Mouse (Mus musculus) midbrain, postnatal 0 days (tissue): ENCODE results near the gene Adnp. TPM values are rescaled to one million over a fixed set of nuclear protein-coding genes. Genes with fewer than 3 reads are reported as not detected.

Source experiments
- ATAC-seq: fragments of 200-750 bp; cut with Nextera tagmentation; 2 replicates; pipeline ENCODE4 v1.8.0; 2017; ENCODE audit warnings: moderate number of reproducible peaks, mild to moderate bottlenecking, moderate TSS enrichment, moderate library complexity; ENCODE audit not compliant: low FRiP score
- DNase-seq: peaks from one replicate; pipeline ENCODE4 v3.0.0-alpha.2; 2015; ENCODE audit warnings: low spot score
- H3K27ac ChIP-seq: fragments of 300-500 bp; sonication (generic); 2 replicates; pipeline ENCODE4 v1.5.1; 2014; ENCODE audit warnings: low read depth, mild to moderate bottlenecking, low read length, mixed read lengths
- H3K27me3 ChIP-seq: fragments of 300-500 bp; sonication (generic); 2 replicates; pipeline ENCODE4 v1.6.1; 2014; ENCODE audit warnings: low read length, control low read depth, mixed read lengths; ENCODE audit not compliant: insufficient read depth
- H3K36me3 ChIP-seq: fragments of 300-500 bp; sonication (generic); 2 replicates; pipeline ENCODE4 v1.6.1; 2014; ENCODE audit warnings: low read length, control low read depth, mixed read lengths; ENCODE audit not compliant: insufficient read depth
- H3K4me1 ChIP-seq: fragments of 300-500 bp; sonication (generic); 2 replicates; pipeline ENCODE4 v1.6.1; 2014; ENCODE audit warnings: mild to moderate bottlenecking, control low read depth, antibody characterized with exemption, low read length, mixed read lengths; ENCODE audit not compliant: insufficient read depth
- H3K4me2 ChIP-seq: fragments of 300-500 bp; sonication (generic); 2 replicates; pipeline ENCODE4 v1.6.1; 2014; ENCODE audit warnings: low read depth, mild to moderate bottlenecking, low read length, mixed read lengths; ENCODE audit not compliant: poor library complexity, severe bottlenecking
- H3K4me3 ChIP-seq: fragments of 300-500 bp; sonication (generic); 2 replicates; pipeline ENCODE4 v1.5.1; 2014; ENCODE audit warnings: low read depth, mild to moderate bottlenecking, low read length, moderate library complexity
- H3K9ac ChIP-seq: fragments of 300-500 bp; sonication (generic); replicated peaks from 2 replicates; pipeline ENCODE4 v1.6.1; 2014; ENCODE audit warnings: mild to moderate bottlenecking, low read length, moderate library complexity, mixed read lengths; ENCODE audit not compliant: poor library complexity, severe bottlenecking
- H3K9me3 ChIP-seq: fragments of 300-500 bp; sonication (generic); 2 replicates; pipeline ENCODE4 v1.6.1; 2016; ENCODE audit warnings: low read length, control low read depth
- CTCF ChIP-seq: IDR thresholded peaks from 2 replicates; pipeline ENCODE4 v1.5.1; 2016; ENCODE audit warnings: antibody characterized with exemption, mild to moderate bottlenecking
- WGBS: fragments of 180-500 bp; shearing (Covaris S2); extraction: QIAGEN DNeasy Blood & Tissue Kit; methylation state at CpG from one replicate; pipeline ENCODE4 v1.1.7; 2014; 5-methylcytosine and 5-hydroxymethylcytosine counted together
- polyA plus RNA-seq: library from polyadenylated mRNA; unstranded; fragments of >200 nt; fragmentation: Nextera tagmentation; extraction: Ambion mirVana; gene quantifications from 2 replicates; pipeline ENCODE4 v1.2.1, GENCODE M21; 2015
- total RNA-seq: library from RNA; depleted of rRNA; stranded (reverse); fragments of >200 nt; gene quantifications from 2 replicates; pipeline ENCODE4 v1.2.3, GENCODE M21; 2014

Gene Adnp
- total and polyA plus RNA-seq, 2 experiments from 2014 or later, result 15.4 to 24.9 TPM

- ATAC-seq (no peak), DNase-seq (no peak)
- H3K9ac ChIP-seq, result no peak overlapping the region
- 87% methylated on average over 6 of the region's 6 CpGs for WGBS
- no peak overlapping the region for H3K27ac ChIP-seq
- H3K36me3 ChIP-seq, result peaks cover 49% of the 10 kb centered on the region
- no peaks in the 10 kb centered on the region for H3K27me3 ChIP-seq
- no peaks in the 10 kb centered on the region for H3K9me3 ChIP-seq
- H3K4me3 ChIP-seq, result no peak overlapping the region
- TF ChIP-seq CTCF, result no peak
- no peaks in the 10 kb centered on the region for H3K4me1 ChIP-seq
- H3K4me2 ChIP-seq, result no peak overlapping the region
These were observed 16.4 kb upstream of the Adnp start for GRCm38 (mm10) chr2:168223326-168223725.

GRCm38 (mm10) chr2:168213788-168214397 is 7.0 kb upstream of the Adnp start:
- Histone ChIP-seq H3K4me2 (no peak overlapping the region), H3K9ac (no peak overlapping the region), H3K27ac (no peak overlapping the region), H3K9me3 (no peaks in the 10 kb centered on the region), H3K4me1 (no peaks in the 10 kb centered on the region), H3K27me3 (no peaks in the 10 kb centered on the region), H3K4me3 (no peak overlapping the region), H3K36me3 (peaks cover 34% of the 10 kb centered on the region)
- WGBS, result 45% methylated on average over 5 of the region's 5 CpGs
- ATAC-seq (no peak), DNase-seq (no peak)
- TF ChIP-seq CTCF, result peak; percentile 40

- peak overlapping the region; percentile 62; the same call in 1 of the 2 replicates for H3K4me2 ChIP-seq
- 93% methylated on average over 3 of the region's 3 CpGs for WGBS
These were observed 971 bp upstream of the Adnp start for GRCm38 (mm10) chr2:168207883-168208282.

DNA sequence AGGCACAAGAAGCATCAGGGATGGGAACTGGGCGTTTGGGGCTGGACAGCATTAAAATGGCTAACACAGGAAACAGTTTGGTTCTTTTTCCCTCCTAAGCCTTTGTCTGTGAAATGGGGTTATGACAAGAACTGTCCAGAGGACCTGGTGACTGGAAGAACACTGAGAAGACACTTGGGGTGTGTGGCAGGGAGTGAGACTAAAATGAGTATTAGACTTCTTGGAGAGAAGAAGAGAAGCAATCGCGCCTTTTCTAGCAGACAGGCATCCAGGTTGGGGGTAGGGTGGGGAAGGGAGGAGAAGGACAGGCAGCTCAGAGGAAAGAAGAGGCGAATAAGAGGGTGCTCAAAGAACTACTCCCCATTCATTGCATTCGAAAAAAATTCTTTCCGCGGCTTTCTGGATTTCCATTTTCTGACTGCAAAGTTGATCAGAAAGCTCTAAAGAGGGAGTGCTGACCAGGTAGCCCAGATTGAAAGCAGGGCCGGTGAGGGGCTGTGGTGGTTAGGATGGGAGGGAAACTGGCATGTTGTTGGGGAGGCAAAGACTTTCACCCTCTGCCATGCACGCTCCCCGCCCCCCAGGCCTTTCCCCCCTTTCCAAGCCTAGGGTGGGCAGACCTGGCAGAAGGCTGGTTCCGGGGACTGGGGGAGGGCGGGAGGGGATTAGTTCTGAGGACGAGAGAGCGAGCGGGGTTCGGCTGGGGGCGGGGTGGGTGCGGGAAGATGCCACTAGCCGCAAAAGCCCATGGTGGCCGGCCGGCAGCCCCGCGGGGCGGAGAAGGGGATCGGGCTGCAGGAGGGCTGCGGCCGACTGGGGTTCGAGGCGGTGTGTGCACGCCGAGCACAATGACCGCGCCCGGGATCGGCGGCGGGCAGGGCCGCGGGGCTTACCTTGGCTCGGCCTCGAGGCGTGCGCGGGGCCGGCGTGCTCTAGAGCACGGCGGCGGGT is 956 bp downstream of the Adnp start:
- Histone ChIP-seq H3K27ac (peak overlapping the region; percentile 96), H3K27me3 (no peaks in the 10 kb centered on the region), H3K4me1 (peaks cover 14% of the 10 kb centered on the region), H3K9ac (peak overlapping the region; percentile 98), H3K9me3 (no peaks in the 10 kb centered on the region), H3K4me3 (peak overlapping the region; percentile 76), H3K36me3 (peaks cover 7% of the 10 kb centered on the region; the same call in 1 of the 2 replicates), H3K4me2 (peak overlapping the region; percentile 62)
- DNase-seq (peak; percentile 33), ATAC-seq (peak; percentile 13; the same call in 1 of the 2 replicates)
- no peak for TF ChIP-seq CTCF
- under 1% methylated on average over 30 of the region's 49 CpGs for WGBS

More at GRCm38 (mm10) chr2:168207883-168208282, 971 bp upstream of the Adnp start:
- Histone ChIP-seq H3K36me3 (peaks cover 23% of the 10 kb centered on the region), H3K4me1 (peaks cover 14% of the 10 kb centered on the region), H3K4me3 (peak overlapping the region; percentile 76; the same call in 1 of the 2 replicates), H3K27ac (peak overlapping the region; percentile 96), H3K27me3 (no peaks in the 10 kb centered on the region), H3K9me3 (no peaks in the 10 kb centered on the region), H3K9ac (no peak overlapping the region)
- TF ChIP-seq CTCF, result no peak
- DNase-seq, result no peak
- ATAC-seq, result no peak

DNA sequence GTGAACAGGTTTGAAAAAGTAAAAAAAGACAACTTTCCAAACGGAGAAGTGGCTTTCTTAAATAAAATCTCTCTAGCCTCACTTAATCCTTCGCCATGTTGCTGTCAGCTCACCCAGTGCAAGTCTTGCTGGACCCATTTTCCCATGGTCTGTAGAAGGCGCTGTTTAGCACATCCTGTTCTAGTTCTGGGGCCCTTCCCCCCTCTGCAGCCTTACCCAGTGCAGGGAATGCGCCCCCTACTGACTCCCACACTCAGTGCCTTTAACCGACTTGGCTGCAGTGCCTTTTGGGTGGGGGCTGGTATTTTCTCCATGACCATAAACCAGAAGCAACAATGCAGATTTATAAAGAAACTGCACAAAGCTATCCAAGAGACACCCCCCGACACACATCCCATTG is 1.6 kb downstream of the Adnp start:
- DNase-seq, result peak; percentile 97
- Histone ChIP-seq H3K27me3 (no peaks in the 10 kb centered on the region), H3K4me1 (peaks cover 14% of the 10 kb centered on the region), H3K36me3 (peaks cover under 1% of the 10 kb centered on the region; the same call in 1 of the 2 replicates), H3K9ac (peak overlapping the region; percentile 98), H3K27ac (peak overlapping the region; percentile 96), H3K4me3 (peak overlapping the region; percentile 76), H3K4me2 (peak overlapping the region; percentile 62), H3K9me3 (no peaks in the 10 kb centered on the region)
- peak; percentile 99 for TF ChIP-seq CTCF
- WGBS, result 4% methylated on average over 6 of the region's 6 CpGs
- peak; percentile 69 for ATAC-seq
